Mouse (Mus musculus) embryonic fibroblast, embryonic 13.5 days (primary cell): ENCODE results near the gene Iqcf4. TPM values are rescaled to one million over a fixed set of nuclear protein-coding genes. Genes with fewer than 3 reads are reported as not detected.
"Not testable (repeated sequence)": the region's sequence is repeated elsewhere in the genome, so short reads cannot be mapped to it uniquely, and the experiment has no call there.

Source experiments
- H3K27ac ChIP-seq: 2 replicates; pipeline ENCODE4 v1.5.1; 2012; ENCODE audit warnings: low read length, control low read depth, inconsistent platforms; ENCODE audit not compliant: insufficient read depth
- H3K4me1 ChIP-seq: 2 replicates; pipeline ENCODE4 v1.6.1; 2011; ENCODE audit warnings: low read length; ENCODE audit not compliant: control insufficient read depth, insufficient read depth
- H3K4me3 ChIP-seq: 2 replicates; pipeline ENCODE4 v1.5.1; 2011; ENCODE audit warnings: mild to moderate bottlenecking, control low read depth, low read length; ENCODE audit not compliant: insufficient read depth
- CTCF ChIP-seq: IDR thresholded peaks from 2 replicates; pipeline ENCODE4 v1.5.1; 2011; ENCODE audit warnings: mild to moderate bottlenecking, control low read depth, low read length, moderate library complexity, borderline replicate concordance; ENCODE audit not compliant: insufficient read depth
- POLR2A ChIP-seq: IDR thresholded peaks from 2 replicates; pipeline ENCODE4 v1.6.1; 2011; ENCODE audit warnings: low read depth, mild to moderate bottlenecking, control low read depth, low read length, moderate library complexity
- polyA plus RNA-seq: library from polyadenylated mRNA; stranded (reverse); fragments of >200 nt; gene quantifications from 2 replicates; pipeline ENCODE4 v1.2.4, GENCODE M21; 2011; ENCODE audit warnings: low read depth; ENCODE audit not compliant: missing spikeins, insufficient read length

Iqcf4 gene
- polyA plus RNA-seq, result not detected in 2 replicates

GRCm38 (mm10) chr9:106570896-106571295 lies at the start of gene Iqcf4:
TSS of gene Iqcf4 (minus strand) at chr9:106570996.
- TF ChIP-seq CTCF, result no peak
- no peak for TF ChIP-seq POLR2A
- no peak within 1 kb of the TSS for H3K27ac ChIP-seq
- no peak within 1 kb of the TSS for H3K4me3 ChIP-seq

GRCm38 (mm10) chr9:106617496-106617895 lies 46.7 kb upstream of the Iqcf4 start:
- TF ChIP-seq CTCF (no peak), POLR2A (no peak)
- H3K4me1 ChIP-seq, result no peaks in the 10 kb centered on the region
- H3K27ac ChIP-seq, result no peak overlapping the region
- no peak overlapping the region for H3K4me3 ChIP-seq

More at GRCm38 (mm10) chr9:106570896-106571295, at the start of gene Iqcf4:
- H3K4me1 ChIP-seq, result no peaks in the 10 kb centered on the region

- Histone ChIP-seq H3K4me3 (no peak overlapping the region), H3K27ac (no peak overlapping the region), H3K4me1 (no peaks in the 10 kb centered on the region)
- TF ChIP-seq CTCF, result no peak
- no peak for TF ChIP-seq POLR2A
These were observed 45.5 kb upstream of the Iqcf4 start for GRCm38 (mm10) chr9:106616306-106616705.

GRCm38 (mm10) chr9:106614616-106615015 lies 43.8 kb upstream of the Iqcf4 start:
- no peak for TF ChIP-seq POLR2A
- TF ChIP-seq CTCF, result no peak
- Histone ChIP-seq H3K27ac (no peak overlapping the region), H3K4me3 (no peak overlapping the region), H3K4me1 (no peaks in the 10 kb centered on the region)

- no peak overlapping the region for H3K4me3 ChIP-seq
- no peaks in the 10 kb centered on the region for H3K4me1 ChIP-seq
- TF ChIP-seq POLR2A (no peak), CTCF (no peak)
- no peak overlapping the region for H3K27ac ChIP-seq
These were observed 43.2 kb upstream of the Iqcf4 start for GRCm38 (mm10) chr9:106613951-106614350.

GRCm38 (mm10) chr9:106610727-106611126 lies 39.9 kb upstream of the Iqcf4 start:
- no peak overlapping the region for H3K4me3 ChIP-seq
- no peak for TF ChIP-seq CTCF
- no peaks in the 10 kb centered on the region for H3K4me1 ChIP-seq
- no peak overlapping the region for H3K27ac ChIP-seq

GRCm38 (mm10) chr9:106600546-106600945 lies 29.8 kb upstream of the Iqcf4 start:
- TF ChIP-seq CTCF, result 0 out of 2 replicates have a peak, but pooled peaks have one; percentile 16
- no peak for TF ChIP-seq POLR2A
- H3K4me1 ChIP-seq, result no peaks in the 10 kb centered on the region
- no peak overlapping the region for H3K4me3 ChIP-seq
- H3K27ac ChIP-seq, result no peak overlapping the region

GRCm38 (mm10) chr9:106598466-106598865 lies 27.7 kb upstream of the Iqcf4 start:
- Histone ChIP-seq H3K4me3 (no peak overlapping the region), H3K4me1 (no peaks in the 10 kb centered on the region; the same call in 1 of the 2 replicates), H3K27ac (no peak overlapping the region)
- TF ChIP-seq POLR2A, result no peak
- 0 out of 2 replicates have a peak, but pooled peaks have one; percentile 4 for TF ChIP-seq CTCF

- Histone ChIP-seq H3K4me3 (no peak overlapping the region), H3K27ac (no peak overlapping the region), H3K4me1 (no peaks in the 10 kb centered on the region; the same call in 1 of the 2 replicates)
- TF ChIP-seq CTCF (no peak), POLR2A (no peak)
These were observed 25.0 kb upstream of the Iqcf4 start for GRCm38 (mm10) chr9:106595836-106596235.

- H3K4me3 ChIP-seq, H3K27ac ChIP-seq, H3K4me1 ChIP-seq: not testable (repeated sequence)
These were observed 24.6 kb upstream of the Iqcf4 start for GRCm38 (mm10) chr9:106595402-106595801.

GRCm38 (mm10) chr9:106592158-106592557 lies 21.4 kb upstream of the Iqcf4 start:
- H3K27ac ChIP-seq, result no peak overlapping the region
- TF ChIP-seq POLR2A, result no peak
- no peaks in the 10 kb centered on the region; the same call in 1 of the 2 replicates for H3K4me1 ChIP-seq
- H3K4me3 ChIP-seq, result no peak overlapping the region
